Mouse (Mus musculus): ENCODE results near the gene Hacd1.

DNA sequence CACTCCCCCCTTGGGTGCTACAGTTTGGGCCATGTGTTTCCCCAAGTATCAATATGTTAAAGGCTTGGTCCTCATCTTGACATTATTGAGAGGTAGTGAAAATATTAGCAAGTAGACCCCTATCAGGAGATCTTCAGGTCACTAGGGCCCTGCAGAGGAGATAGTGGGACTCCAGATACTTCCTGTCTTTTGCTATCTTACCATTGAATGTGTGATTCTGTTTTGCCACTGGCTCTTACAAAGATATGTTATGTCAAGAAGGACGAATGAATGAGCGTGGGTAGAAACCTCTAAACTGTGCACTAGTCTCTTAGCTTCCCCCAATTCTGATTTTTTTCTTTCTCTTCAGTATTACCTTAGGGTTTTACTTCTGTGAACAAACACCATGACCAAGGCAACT is 13.1 kb upstream of the Hacd1 start:
- no peak for TF ChIP-seq CTCF (IDR thresholded peaks at IDR 0.05; ENCODE audit: borderline replicate concordance, insufficient read depth, low read length)
- TF ChIP-seq POLR2A (IDR thresholded peaks at IDR 0.05; ENCODE audit: low read depth, low read length) = no peak

Data from embryonic fibroblast, embryonic 13.5 days (primary cell).